Mouse (Mus musculus) kidney, embryonic 16.5 days (tissue): Measurements from ENCODE around the gene Chd1. TPM values are rescaled to one million over a fixed set of nuclear protein-coding genes. Genes with fewer than 3 reads are reported as not detected.

Experiments used
- ATAC-seq: fragments of 200-750 bp; cut with Nextera tagmentation; 2 replicates; pipeline ENCODE4 v1.8.0; 2017; ENCODE audit warnings: moderate TSS enrichment; ENCODE audit not compliant: low FRiP score, low TSS enrichment
- H3K27ac ChIP-seq: fragments of 300-500 bp; sonication (generic); 2 replicates; pipeline ENCODE4 v1.5.1; 2014; ENCODE audit warnings: low read length
- H3K27me3 ChIP-seq: fragments of 300-500 bp; sonication (generic); 2 replicates; pipeline ENCODE4 v1.6.1; 2014; ENCODE audit warnings: low read length, control low read depth, mixed read lengths; ENCODE audit not compliant: insufficient read depth
- H3K36me3 ChIP-seq: fragments of 300-500 bp; sonication (generic); 2 replicates; pipeline ENCODE4 v1.6.1; 2014; ENCODE audit warnings: low read length, control low read depth, mixed read lengths; ENCODE audit not compliant: insufficient read depth
- H3K4me1 ChIP-seq: fragments of 300-500 bp; sonication (generic); 2 replicates; pipeline ENCODE4 v1.6.1; 2014; ENCODE audit warnings: low read length, control low read depth, mixed read lengths; ENCODE audit not compliant: insufficient read depth
- H3K4me2 ChIP-seq: fragments of 300-500 bp; sonication (generic); replicated peaks from 2 replicates; pipeline ENCODE4 v1.6.1; 2014; ENCODE audit warnings: low read depth, low read length
- H3K4me3 ChIP-seq: fragments of 300-500 bp; sonication (generic); 2 replicates; pipeline ENCODE4 v1.5.1; 2014; ENCODE audit warnings: mild to moderate bottlenecking, low read length
- H3K9ac ChIP-seq: fragments of 300-500 bp; sonication (generic); replicated peaks from 2 replicates; pipeline ENCODE4 v1.6.1; 2014; ENCODE audit warnings: low read length
- H3K9me3 ChIP-seq: fragments of 300-500 bp; sonication (generic); 2 replicates; pipeline ENCODE4 v1.6.1; 2016; ENCODE audit warnings: low read length, control low read depth
- WGBS: fragments of 180-500 bp; shearing (Covaris S2); extraction: QIAGEN DNeasy Blood & Tissue Kit; methylation state at CpG from one replicate; pipeline ENCODE4 v1.1.7; 2014; 5-methylcytosine and 5-hydroxymethylcytosine counted together
- polyA plus RNA-seq: library from polyadenylated mRNA; unstranded; fragments of >200 nt; fragmentation: Nextera tagmentation; extraction: Ambion mirVana; gene quantifications from 2 replicates; pipeline ENCODE4 v1.2.1, GENCODE M21; 2015

Gene Chd1
- polyA plus RNA-seq, 1 experiment from 2014 or later = 19.4 TPM

DNA sequence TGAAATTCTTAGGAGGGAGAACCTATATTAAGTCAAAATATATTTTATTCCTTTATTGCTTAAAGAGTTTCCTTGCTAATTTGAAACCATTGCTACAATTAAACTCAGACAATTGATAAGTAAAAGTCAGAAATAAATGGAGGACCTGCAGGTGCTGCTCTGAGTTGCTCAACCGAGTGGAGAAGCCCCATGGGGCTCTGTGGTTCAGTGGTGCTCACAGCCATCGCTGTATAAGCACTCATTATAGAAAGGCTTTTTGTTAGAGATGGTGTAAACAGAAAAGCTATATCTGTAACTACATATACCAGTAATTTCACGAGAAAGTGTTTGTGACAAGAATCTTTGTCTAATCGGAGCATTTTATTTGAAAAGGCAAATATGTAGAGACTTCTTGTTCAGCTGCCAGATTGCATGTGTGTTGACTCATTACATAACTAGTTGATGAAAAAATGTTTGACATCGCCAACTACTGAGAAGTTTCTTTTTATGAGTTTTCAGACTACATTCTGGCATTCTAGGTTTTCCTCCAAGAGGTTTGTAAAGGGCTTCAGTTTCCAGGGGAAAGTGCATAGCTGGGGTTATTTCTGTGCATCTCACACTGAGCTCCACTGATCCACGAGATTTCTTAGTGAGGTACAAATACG is 64.4 kb downstream of the Chd1 start:
- no peak for ATAC-seq
- Histone ChIP-seq H3K4me1 (no peaks in the 10 kb centered on the region), H3K9me3 (no peaks in the 10 kb centered on the region), H3K9ac (no peak overlapping the region), H3K36me3 (peaks cover 47% of the 10 kb centered on the region), H3K27ac (no peak overlapping the region), H3K4me3 (no peak overlapping the region), H3K4me2 (no peak overlapping the region), H3K27me3 (no peaks in the 10 kb centered on the region)
- WGBS = 86% methylated on average over 7 of the region's 7 CpGs

DNA sequence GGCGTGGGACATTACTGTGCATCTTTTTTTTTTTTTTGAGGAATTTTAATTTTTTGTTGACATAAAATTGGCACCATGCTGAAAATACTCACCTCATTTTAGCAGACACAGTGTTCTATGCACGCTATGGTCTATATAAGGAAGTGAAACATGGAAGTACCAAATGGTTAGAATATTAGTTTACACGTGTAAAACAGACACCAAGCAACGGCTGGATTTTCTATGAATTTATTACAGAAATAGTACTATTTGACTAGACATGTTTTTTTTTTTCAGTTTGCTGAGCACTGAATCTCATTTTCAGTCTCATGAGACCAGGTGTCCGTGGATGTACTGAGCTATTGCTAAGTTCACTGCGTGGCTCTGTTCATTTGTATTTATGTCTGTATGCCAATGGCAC is 69.2 kb downstream of the Chd1 start:
- no peak for ATAC-seq
- Histone ChIP-seq H3K4me3 (no peak overlapping the region), H3K27ac (no peak overlapping the region), H3K4me1 (no peaks in the 10 kb centered on the region), H3K4me2 (no peak overlapping the region), H3K27me3 (no peaks in the 10 kb centered on the region), H3K36me3 (peaks cover 22% of the 10 kb centered on the region), H3K9ac (no peak overlapping the region), H3K9me3 (no peaks in the 10 kb centered on the region)
- WGBS = 88% methylated on average over 6 of the region's 6 CpGs

DNA sequence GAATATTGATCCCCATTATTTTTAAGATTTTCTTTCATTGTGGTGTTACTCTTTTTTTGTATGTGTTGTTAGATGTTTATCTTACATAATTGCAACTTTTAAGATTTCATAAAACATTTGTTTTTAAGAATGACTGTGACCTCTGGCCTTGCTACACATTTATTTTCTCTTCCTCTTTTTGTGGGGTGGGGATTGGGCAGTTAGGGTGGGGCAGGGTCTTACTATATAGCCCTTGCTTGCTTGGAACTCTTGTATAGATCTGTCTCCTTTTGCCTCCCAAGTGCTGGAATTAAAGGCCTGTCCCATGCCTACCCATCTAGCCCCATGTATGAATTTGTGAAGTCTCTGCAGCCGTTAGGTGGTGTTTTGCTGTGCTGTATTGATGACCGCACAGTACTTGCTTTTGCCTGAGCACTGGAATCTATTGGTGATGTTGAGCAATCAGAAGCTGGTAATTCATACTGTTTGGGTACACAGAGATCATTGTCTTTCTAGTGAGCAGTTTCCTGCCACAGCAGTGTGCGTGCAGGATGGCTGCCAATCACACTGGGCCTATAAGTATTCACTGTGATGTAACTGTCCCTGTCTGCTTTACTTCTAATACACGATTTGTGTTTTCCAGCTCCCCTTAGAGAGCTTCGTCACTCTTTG is 69.9 kb downstream of the Chd1 start:
- Histone ChIP-seq H3K27me3 (no peaks in the 10 kb centered on the region), H3K27ac (no peak overlapping the region)

DNA sequence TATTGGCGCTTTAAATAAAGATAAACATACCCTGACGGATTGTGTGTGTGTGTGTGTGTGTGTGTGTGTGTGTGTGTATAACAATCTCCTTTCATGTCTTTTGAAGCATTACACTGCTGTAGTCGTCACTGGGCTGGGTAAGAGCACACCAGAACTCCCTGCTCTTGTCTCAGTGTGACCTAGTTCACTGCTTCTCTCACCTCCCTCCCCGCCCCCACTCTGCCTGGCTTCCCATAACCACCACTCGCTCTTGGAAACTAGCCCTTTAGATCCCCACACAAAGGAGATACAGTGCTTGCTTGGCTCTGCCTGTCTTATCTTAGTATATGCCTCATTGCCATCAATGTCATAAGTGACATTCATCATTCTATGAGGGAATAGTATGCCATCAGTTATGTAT is 71.6 kb downstream of the Chd1 start:
- 0 out of 2 replicates have a peak, but pooled peaks have one; percentile 46 for ATAC-seq
- H3K4me3 ChIP-seq = no peak overlapping the region
- 0 out of 2 replicates have a peak, but pooled peaks cover 5% of the 10 kb centered on the region for H3K36me3 ChIP-seq
- no peaks in the 10 kb centered on the region for H3K27me3 ChIP-seq
- H3K9ac ChIP-seq = no peak overlapping the region
- no peaks in the 10 kb centered on the region for H3K9me3 ChIP-seq
- H3K27ac ChIP-seq = no peak overlapping the region
- H3K4me1 ChIP-seq = no peaks in the 10 kb centered on the region
- H3K4me2 ChIP-seq = no peak overlapping the region
- WGBS = 65% methylated on average over 5 of the region's 5 CpGs

More for the DNA sequence above, 69.9 kb downstream of the Chd1 start:
- Histone ChIP-seq H3K9me3 (no peaks in the 10 kb centered on the region), H3K4me2 (no peak overlapping the region), H3K36me3 (peaks cover 16% of the 10 kb centered on the region), H3K4me3 (no peak overlapping the region), H3K9ac (no peak overlapping the region), H3K4me1 (no peaks in the 10 kb centered on the region)
- 85% methylated on average over 5 of the region's 5 CpGs for WGBS
- no peak for ATAC-seq

DNA sequence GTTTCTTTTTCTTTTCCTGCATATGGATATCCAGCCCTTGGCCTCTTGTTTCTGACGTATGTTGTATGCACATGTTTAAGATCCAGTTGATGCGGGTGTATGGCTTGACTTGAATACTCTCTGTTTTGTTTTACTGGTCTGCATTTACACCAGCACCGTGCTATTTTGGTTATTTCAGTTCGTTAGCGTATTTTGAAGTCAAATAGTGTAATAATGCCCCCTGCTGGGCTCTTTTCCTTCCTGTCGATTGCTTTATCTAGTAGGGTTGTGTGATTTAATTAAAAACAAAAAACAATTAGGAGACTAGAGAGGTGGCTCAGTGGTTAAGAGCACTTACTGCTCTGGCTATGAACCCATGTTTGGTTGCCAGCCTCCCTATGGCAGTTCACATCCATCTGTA is 73.2 kb downstream of the Chd1 start:
- no peak overlapping the region for H3K4me2 ChIP-seq
- no peaks in the 10 kb centered on the region for H3K4me1 ChIP-seq
- no peak for ATAC-seq
- no peaks in the 10 kb centered on the region for H3K9me3 ChIP-seq
- no peaks in the 10 kb centered on the region for H3K27me3 ChIP-seq
- no peak overlapping the region for H3K9ac ChIP-seq
- 85% methylated on average over 6 of the region's 6 CpGs for WGBS
- no peak overlapping the region for H3K27ac ChIP-seq
- 0 out of 2 replicates have a peak, but pooled peaks cover under 1% of the 10 kb centered on the region for H3K36me3 ChIP-seq
- H3K4me3 ChIP-seq = no peak overlapping the region

DNA sequence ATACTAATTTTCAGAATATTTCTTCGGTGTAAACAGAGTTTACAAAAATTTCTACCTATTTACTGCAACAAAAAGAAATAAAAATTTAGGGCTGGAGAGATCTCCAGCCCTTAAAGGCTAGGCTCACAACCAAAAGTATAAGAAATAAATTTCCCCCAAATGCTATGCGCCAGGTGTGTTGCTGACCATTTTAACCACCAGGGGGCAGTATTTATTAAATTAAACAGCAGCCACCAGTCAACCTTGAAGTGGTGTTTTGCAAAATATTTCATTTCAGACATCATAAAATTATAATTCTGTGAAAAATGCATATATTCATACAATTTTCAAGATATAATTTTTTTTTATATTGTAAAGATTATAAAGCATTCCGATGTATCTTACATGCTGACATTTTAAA is 82.3 kb downstream of the Chd1 start:
- H3K36me3 ChIP-seq = no peaks in the 10 kb centered on the region
- no peaks in the 10 kb centered on the region for H3K27me3 ChIP-seq
- no peak overlapping the region for H3K9ac ChIP-seq
- H3K4me2 ChIP-seq = no peak overlapping the region
- no peak overlapping the region for H3K27ac ChIP-seq
- H3K4me1 ChIP-seq = no peaks in the 10 kb centered on the region
- 32% methylated on average over 3 of the region's 3 CpGs for WGBS
- no peak for ATAC-seq
- no peak overlapping the region for H3K4me3 ChIP-seq
- no peaks in the 10 kb centered on the region for H3K9me3 ChIP-seq

DNA sequence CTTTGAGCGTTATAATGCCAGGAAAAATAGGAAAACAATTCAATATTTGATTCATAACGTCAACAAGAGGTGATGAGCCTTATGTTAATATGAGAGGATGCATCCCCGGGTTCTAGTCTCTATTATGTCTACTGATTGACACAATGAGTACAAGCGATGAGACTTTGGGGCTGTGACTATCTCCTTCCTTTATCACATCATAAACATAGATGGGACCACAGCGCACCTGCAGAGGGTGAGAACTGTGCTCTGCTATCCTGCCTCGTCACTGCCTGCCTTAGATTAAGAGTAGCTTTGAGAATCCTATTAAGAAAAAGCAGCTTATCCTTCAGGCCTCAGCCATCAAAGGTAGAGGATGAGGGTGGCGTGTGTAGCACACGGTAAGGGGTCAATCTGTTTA is 85.9 kb downstream of the Chd1 start:
- no peak overlapping the region for H3K9ac ChIP-seq
- H3K27ac ChIP-seq = no peak overlapping the region
- no peaks in the 10 kb centered on the region for H3K27me3 ChIP-seq
- H3K4me2 ChIP-seq = no peak overlapping the region
- H3K4me1 ChIP-seq = no peaks in the 10 kb centered on the region
- H3K9me3 ChIP-seq = no peaks in the 10 kb centered on the region
- no peaks in the 10 kb centered on the region for H3K36me3 ChIP-seq
- WGBS = 90% methylated on average over 8 of the region's 8 CpGs
- no peak for ATAC-seq
- no peak overlapping the region for H3K4me3 ChIP-seq

DNA sequence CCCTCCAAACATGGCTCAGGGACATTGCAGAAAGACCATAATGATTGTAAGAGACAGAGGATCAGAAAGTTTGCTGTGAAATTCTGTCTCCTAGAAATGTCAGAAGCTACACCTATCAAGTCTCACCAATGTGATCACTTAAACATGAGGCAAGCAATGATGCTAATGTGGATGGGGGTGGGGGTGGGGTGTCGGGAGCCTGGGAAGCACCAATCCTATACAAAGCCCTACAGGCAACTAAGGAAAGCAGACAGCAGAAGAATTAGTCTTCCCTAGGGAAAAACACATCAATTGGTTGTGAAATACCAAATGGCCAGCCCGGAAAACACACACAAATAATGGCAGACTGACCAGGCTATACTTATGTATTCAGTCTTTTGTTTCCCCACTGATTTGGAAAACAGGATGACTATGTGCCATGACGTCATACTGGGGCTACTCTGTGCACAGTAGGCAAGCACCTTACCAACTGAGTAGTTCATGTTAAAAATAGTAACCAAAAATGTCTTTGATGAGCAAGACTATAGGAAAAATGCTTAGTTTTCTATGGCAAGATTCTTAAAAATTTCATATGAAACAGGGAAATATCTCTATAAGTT is 94.5 kb downstream of the Chd1 start:
- no peak for ATAC-seq
- WGBS = 64% methylated on average over 3 of the region's 3 CpGs

DNA sequence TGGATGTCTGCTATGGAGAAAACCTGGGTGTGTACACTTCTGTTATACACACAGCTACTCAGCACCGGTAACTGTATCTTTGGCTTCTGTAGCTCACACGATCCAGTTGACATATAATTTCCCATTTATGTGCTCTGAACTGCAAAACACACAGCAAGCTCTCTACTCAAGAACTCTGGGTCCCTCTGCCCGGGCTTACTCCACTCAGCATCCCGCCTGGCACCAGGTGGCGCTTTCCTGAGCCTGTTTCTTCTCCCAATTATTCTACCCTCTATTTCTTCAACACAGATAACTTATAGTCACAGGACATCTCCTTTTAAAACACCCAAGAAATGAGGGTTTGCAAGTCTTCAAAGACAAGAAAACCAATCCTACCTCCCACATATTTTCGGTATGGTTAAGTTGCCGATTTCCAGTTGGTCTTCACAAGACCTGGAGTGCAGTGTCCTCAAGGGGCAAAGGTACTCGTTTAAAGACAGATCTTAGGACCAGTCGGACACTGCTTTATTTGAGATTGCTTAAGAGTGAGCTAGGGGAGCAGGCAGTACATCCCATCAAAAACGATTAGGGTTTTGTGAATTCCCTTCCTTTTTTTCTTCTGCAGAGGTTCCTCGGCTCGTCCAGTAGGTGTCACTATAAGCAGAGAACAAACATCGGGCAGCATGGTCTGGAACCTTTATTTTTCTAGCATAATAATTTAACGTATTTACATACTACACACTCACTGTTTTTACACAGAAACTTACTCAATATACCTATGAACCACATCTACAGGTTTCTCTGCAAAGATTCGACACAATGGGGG is 99.4 kb downstream of the Chd1 start:
- no peak overlapping the region for H3K4me2 ChIP-seq
- H3K9me3 ChIP-seq = no peaks in the 10 kb centered on the region
- no peak overlapping the region for H3K4me3 ChIP-seq
- H3K4me1 ChIP-seq = peaks cover 27% of the 10 kb centered on the region
- H3K36me3 ChIP-seq = peaks cover 7% of the 10 kb centered on the region; the same call in 1 of the 2 replicates
- no peaks in the 10 kb centered on the region for H3K27me3 ChIP-seq
- no peak overlapping the region for H3K9ac ChIP-seq
- no peak for ATAC-seq
- no peak overlapping the region for H3K27ac ChIP-seq
- 46% methylated on average over 15 of the region's 15 CpGs for WGBS

More for the DNA sequence above, 94.5 kb downstream of the Chd1 start:
- Histone ChIP-seq H3K9ac (no peak overlapping the region), H3K4me3 (no peak overlapping the region), H3K27ac (no peak overlapping the region), H3K9me3 (no peaks in the 10 kb centered on the region), H3K36me3 (no peaks in the 10 kb centered on the region), H3K27me3 (no peaks in the 10 kb centered on the region), H3K4me2 (no peak overlapping the region), H3K4me1 (no peaks in the 10 kb centered on the region)
